Mouse (Mus musculus) layer of hippocampus, postnatal 10 days (tissue): ENCODE measurements around the gene Otulinl. TPM values are rescaled to one million over a fixed set of nuclear protein-coding genes. Genes with fewer than 3 reads are reported as not detected.
A peak's percentile ranks its signal among the peaks of the same experiment; 100 is the strongest.

Experiments
- DNase-seq, 2 experiments: peaks; one replicate each; pipeline ENCODE4 v3.0.0; 2021; ENCODE audit warnings: low spot score in 2 of 2
- total RNA-seq, 2 experiments: library from RNA; stranded (reverse); gene quantifications; 2 replicates each; pipeline ENCODE4 v1.2.3; 2021

Otulinl gene
- total RNA-seq, 2 experiments from 2014 or later = 20.8 to 24.9 TPM

DNA sequence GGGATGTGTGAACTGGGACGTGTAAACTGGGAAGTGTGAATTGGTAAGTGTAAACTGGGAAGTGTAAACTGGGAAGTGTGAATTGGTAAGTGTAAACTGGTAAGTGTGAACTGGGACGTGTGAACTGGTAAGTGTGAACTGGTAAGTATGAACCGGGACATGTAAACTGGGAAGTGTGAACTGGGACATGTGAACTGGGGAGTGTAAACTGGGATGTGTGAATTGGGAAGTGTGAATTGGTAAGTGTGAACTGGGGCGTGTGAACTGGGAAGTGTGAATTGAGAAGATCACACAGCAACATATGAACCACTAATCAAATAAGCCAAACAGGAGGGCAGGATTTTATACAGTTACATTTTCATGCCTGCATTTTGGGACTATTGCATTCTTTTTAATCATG lies 23.0 kb downstream of the Otulinl start:
- DNase-seq = no peak

DNA sequence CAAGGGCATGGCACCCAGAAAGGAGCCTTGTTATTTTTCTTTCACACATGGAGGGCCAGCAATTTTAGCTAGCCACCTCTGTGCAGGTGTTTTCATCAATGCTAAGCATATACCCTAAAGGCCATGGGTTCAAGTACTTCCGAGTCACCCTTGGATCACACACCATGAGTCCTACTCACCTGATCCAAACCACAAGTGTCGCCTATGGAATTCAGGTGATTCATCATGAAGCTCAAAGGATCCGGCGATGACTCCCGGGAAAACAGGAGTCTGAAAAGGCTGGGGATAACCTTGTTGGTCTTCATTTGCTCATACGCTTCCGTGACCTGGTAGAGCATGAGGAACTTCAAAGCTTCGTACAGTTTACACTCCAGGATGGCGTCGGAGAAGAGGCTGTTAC lies 23.5 kb downstream of the Otulinl start:
- DNase-seq = no peak

DNA sequence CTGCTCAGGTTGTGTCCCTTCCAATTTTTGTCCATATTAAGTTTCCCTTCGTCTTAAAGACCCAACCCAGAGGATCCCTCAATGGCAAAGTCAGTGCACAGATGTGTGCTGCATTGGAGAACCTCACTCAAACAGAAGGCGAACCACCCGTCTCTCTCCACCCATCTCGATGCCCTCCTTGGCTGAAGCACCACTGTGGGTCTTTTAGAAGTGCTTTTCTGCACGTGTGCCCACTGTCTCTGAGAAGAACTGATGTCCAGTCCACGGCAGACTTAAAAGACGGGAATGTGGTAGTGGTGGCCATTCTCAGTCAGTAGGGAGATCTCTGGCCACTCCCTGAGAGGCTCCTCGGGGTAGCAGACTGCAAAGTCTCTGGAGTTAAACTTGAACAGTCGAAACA lies 24.8 kb downstream of the Otulinl start:
- no peak for DNase-seq

DNA sequence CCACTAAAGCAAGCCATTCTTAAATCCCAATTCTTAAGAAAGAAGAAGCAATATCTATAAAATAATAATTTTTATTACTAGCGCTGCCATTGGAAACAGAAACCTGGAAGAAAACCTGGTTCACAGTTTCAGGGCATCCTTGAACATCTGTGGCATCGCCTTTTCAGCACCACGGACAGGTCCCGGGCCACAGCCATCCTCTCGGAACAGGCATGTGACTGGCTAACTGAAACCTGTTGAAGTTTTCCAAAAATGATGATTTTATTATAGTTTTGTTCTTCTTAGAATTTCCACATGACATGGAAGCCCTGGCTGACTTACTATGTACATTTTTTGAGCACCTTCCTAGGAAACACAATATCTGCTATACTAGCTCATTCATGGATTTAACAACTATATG lies 26.4 kb downstream of the Otulinl start:
- DNase-seq = no peak

DNA sequence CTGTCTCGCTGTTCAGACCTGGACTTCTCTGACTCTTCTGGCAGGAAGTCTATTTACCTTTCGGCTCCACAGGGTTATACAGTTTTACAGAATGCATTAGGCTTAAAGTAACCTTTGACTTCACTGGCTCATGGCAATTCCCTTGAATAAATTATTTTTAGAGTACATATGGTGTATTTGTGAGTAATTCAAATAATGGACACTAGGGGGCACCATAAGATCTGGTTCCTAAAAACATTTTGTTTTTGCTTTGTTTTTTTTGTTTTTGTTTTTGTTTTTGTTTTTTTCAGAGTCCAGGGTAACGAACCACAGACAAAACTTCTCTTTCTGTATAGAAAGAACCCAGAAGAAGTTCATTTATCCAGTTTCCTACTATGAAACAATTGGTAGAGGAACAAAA lies 33.7 kb downstream of the Otulinl start:
- no peak for DNase-seq

DNA sequence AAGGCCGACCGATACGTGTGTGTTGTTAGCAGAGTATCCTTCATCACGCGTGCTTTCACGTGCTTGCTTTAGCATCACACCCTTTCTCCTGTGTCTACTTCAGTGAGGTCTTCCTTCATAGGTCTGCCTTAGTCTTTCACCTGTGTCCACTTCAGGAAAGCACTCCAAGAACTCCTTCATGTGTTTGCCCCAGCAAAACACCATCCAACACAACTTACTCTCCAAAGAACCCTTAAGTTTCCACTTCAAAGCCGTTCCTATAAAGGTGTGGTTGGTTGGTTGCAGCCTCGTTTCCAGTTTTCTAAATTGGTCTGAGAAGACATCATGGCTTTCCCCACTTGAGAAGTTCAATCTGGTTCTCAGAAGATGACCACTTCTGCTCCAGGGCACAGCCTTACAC lies 34.7 kb downstream of the Otulinl start:
- no peak for DNase-seq

DNA sequence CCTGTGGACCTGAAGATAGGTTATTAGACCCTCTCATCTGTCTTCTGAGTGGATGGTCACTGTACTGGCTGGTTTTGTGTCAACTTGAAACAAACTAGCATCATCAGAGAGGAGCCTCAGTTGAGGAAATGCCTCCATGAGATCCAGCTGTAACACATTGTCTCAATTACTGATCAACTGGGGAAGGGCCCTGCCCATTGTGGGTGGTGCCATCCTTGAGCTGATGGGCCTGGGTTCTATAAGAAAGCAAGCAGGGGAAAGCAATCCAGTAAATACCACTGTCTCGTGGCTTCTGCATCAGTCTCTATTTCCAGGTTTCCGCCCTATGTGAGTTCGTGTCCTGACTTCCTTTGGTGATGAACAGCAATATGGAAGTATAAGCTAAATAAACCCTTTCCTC lies 36.1 kb downstream of the Otulinl start:
- DNase-seq = no peak

DNA sequence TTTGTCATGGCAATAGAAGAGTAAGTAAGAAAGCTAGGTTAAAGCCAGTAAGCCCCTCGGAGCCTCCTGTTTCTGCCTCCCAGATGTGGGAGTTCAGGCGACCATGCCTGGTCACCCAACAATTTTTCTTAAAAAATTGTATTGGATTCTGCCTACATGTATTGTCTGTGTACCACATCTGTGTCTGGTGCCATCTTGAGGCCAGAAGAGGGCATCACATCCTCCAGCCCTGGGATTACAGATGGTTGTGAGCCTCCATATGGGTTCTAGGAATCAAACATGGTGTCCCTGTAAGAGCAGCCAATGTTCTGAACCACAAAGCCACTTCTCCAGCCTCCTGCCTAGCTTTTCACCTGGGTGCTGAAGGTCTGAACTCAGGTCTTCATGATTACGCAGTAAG lies 38.5 kb downstream of the Otulinl start:
- no peak for DNase-seq

DNA sequence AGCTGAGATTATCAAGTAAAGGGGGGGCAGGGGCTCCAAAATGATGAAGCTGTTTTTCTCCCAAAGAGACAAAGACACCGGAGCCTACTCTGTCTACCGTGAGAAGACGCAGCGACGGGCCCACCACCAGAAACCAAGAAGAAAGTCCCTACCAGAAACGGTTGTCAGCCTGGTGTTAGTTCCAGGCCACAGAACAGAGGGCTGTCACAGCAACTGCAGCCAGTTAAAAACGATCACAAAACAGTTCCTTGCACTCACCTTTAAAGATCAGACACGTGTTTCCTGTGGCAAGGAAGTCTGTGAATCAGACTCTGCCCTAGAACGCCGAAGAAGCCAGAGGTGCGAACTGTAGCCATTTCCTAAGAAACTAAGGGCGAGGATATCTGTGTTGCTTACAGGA lies 40.2 kb downstream of the Otulinl start:
- DNase-seq = no peak

DNA sequence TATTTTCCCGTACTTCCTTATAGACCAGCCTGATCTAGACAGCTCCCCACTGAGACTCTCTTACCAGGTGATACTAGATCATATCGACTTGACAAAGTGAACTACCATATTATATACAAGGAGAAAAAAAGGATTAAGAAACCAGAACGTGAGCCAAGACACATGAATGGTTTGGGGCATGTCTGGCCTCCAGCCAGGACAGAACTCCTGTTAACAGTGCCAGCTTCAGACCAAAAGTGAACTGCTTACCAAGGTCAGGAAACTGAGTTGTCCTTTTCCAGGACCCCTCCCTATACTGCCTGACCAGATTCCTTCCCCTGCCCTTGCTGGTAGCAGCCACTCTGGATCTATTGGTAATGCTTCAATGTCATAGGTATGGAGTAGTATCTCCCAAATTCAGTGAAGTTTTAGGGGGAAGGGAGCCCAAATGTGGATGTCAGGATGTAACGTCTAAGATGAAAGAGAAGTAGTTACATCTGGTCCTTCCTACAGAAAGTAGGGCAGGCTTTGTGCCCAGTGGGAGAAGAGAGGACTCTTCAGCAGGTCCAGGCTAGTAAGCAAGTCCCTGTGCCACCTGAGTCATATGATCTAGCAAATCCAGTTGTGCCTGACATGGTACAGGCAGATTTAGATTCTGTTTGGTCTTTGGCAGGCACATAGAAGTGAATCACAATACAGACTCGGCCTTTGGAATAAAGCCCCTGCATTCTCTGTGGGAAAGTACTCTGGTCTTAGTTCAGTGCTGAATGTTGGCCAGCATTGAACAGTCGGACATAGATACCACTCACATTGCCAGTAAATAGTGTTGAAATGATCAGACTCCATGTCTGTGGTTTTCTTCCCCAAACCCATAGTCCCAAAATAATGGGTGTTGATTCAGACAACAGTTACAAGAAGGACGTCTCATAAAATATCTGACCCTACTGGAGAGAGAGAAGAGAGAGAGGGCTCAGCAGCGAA lies 47.2 kb downstream of the Otulinl start:
- DNase-seq = no peak

DNA sequence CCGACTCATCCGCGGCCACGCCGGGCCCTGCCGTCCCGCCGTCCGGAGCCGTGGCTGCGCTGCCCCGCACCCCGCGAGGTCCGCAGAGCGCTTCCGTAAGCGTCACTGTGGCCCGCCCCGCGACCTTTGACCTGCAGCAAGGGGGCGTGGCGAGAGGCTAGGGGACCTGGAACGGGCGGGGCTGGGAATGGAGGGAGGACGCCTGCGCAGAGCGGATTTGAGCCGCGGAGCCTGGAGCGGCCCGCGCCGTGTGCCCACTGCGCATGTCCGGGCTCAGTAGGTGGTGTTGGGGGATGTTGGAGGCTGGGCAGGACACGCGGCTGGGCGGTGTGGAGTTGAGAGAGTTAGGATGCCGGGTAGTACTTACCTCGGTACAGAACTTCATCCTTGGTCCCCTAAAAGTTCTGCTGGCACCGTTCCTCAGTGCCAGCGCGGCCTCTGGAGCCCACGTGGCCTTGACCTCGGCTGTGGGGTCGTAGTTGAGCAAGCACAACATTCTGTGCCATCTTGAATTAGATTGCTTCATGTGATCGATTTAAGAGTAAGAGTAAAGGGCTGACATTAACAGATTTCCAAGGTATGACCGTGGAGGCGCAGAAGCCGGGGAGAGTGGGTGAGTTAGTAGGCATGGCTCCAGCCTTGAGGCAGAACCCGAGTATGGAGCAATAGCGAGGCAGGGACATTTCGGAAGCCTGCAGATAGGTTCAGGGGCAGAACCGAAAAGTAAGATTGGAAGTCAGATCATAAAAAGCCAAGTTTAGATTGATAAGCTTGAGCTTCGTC lies 50.6 kb downstream of the Otulinl start, which contains the start of gene Otulin:
Gene Otulin, minus strand, starts transcription at position 93 of the 783 bp plus-strand sequence.
- peak; percentile 99 to 100 for DNase-seq

DNA sequence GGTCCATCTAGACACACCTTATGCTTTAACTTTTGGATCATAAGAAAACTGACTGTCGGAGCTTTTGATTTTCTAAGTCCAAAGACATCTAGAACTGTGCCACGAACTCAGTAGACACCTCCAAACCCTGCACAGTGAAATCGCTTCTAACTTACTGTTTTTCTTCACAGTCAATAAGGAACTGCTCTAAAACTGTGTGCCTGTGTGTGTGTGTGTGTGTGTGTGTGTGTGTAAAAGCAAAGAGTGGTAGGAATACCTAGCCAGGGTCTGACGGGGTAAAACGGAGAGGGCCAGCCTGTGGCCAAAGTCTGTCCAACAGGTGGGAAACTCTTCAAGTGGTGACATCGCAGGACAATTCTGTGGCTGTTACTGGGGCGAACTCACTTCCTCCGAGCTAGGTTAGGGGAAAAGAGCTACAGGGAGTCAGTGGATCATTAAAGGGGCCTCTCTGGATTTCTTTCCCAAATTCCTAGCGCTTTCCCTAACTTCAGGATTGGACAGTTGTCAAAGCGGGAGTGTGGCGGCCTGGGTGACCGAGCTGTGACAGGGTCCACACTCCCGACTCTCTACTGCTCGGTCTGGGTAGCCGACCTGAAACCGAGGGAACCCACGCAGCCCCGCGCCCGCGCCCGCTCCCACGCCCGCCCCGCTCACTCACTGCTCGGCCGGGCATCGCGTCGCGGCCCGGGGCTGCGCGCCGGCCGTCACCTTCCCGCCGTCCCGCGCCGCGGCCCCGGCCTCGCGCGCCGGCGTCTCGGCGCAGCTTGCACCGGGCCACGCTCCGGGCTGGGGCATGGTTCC lies 51.4 kb downstream of the Otulinl start:
- peak in 1 of 2 experiments; percentile 26 for DNase-seq

DNA sequence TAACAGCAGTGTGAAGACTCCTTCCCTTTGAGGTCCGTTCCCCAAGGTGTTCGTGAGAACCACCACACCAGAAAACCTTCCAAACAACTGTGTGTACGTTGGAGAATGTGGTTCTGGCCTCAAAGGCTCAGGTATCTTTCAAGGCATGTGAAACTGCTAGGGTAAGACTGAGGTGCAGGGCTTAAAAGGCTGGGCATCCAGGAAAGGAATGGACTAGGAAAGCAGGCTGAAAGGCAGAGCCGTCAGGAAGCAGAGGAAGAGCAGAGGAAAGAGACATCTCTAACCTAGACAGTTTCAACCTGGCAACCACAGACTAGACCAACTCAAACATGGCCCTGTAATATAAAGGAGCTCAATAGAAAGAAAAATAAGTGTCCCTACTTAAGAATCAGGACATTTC lies 52.3 kb downstream of the Otulinl start:
- no peak for DNase-seq

DNA sequence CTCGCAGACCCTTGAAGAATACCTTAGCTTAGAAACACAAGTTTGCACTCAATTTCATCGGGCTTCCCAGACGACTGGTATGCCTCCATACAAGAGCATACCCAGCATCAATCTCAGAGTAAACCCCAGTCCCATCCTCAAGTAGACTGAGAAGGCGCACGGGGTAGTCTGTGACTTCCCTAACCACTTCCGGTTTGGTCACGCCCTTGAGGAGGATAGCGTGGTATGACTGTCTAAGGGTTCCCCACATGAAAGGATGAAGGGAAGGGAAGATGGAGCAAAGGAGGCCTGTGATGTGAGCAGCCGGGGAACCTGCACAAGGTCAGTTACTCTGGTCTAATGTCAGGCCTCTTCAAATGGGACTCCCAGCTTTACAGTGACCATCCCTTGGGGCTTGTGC lies 53.6 kb downstream of the Otulinl start:
- no peak for DNase-seq

DNA sequence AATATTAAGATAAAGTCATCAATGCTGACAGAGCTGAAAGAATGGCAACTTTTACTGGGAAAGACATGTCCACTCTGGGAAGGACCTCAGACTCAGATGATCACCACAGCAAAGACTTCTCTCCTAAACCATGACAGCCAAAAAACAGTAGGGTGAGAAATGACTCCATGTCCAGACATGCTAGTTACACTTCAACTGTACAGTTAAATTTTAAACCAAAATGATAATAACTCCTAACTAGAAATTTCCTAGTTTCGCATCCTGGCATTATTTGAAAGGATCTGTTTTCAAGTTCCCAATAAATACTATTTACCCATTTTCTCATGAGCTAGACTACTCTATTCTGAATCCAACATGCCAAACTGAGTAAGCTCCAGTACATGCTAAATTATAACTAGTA lies 55.1 kb downstream of the Otulinl start:
- DNase-seq = no peak

DNA sequence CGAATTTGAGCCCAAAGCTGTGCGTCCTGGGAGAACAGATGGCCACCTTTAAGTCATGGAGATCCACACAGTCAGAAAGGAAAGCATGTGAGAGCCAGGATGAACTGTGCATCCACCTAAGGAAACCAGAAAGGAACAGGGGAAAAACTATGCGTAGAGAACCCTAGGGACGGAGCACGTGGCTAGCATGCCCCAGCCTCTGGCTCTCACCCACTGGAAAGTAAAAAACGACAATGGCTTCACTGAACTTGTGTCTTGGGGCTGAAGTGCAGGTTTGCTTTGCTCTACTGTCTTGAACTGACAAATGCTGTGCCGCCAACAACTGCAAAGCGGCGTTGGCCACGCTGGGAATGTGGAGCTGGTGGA lies 55.5 kb downstream of the Otulinl start:
- no peak for DNase-seq

DNA sequence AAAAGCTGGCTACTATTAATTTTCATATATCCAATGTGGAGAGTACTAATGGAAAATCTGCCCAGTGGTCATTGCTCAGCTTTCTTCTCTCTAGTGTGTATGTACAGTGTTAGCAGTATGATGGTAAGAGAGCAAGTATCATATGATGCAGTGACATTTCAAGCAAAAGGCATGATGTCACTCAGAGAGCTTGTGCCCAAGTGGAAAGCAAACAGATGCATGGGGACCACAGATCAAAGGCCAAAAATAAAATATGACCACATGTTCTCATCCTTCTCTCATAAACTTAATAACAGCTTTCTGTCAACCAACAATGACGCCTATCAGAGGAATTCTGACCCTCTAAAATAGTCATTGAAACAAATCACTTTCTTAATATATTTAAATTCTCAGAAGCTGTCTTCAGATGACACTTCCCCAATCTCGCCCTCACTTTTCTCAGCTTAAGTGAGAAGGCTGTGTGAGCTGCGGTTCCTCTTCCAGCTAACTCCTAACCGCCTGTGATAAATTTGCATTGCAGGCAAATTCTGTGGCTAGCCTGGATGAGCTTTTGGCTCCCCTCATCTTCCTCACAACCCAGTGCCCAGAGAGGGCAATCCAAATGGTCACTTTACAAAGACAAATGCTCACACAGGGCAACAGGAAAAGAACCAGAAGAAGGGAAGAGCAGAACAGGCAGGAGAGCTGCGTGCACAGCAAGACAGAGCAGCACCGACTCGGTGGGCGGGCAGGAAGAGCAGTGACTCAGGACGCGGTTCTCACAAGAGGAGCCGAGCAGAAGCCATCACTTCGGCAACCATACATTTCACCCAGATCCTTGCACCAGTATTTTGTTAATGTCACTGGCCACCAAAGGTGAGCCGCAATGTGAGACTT lies 56.1 kb downstream of the Otulinl start:
- no peak for DNase-seq

DNA sequence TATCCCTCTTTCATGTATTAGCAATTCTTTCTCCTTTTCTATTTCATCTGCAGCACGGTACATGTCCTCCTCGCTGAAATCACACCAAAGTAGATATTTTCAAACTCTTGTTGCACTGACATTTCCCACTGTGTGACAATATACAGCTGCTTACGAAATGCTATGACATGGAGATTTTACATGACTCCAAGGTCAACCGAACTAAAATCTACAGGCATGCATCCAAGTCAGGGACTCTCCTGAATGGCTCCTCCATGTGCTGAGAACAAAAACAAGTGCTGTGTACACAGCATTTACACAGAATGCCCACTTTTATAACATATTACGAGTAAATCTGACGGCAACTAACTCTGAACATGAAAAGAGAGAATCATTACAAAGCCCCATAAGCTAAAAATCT lies 58.1 kb downstream of the Otulinl start:
- no peak for DNase-seq

DNA sequence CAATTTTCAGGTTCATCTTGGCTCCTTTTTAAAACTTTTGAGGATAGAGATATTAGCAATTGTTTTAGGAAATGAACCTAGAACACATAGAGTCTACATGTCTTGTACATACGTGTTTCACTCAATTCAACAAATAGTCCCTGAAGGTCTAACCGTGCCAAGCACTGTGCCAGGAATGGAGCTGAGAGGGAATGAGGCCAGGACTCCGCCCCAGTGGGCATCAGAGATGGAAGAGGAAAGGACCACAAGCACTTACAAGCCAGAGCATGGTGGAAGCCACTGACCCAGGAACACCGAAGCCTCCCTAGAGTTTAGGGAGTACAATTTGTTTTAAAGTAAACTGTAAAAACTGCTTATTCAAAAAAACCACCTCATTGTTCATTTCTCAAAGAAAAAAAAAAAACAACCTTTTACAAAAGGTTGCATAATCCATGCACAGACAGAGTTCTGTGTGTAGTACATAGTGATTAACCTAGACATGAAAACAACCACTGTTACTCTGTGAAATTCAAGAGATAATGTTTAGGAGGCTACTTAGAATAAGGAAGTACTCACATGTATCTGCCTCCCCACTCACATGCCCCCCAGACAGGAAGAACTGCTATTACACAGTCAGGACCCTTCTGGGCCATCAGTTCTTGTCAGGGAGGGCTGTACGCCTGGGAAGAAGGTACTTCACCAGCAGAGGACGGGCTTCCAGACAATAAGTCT lies 60.7 kb downstream of the Otulinl start:
- DNase-seq = no peak

DNA sequence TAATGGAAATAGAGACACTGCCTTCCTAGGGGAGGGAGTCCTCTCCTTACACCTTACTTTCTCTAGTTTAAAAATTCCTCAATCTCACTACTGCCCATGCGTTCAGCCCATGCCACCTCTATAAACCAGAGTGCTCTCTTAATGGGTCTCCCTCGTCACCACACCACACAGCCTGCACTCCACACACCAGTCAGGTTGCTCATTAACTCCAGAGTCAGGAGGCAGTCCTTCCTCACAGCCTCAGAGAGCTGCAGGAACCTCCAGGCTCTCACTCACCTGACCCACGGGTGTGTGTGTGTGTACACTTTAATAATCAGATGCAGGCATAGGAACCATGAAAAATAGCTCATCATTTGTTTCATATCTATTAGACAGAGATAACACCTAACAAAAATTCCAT lies 61.7 kb downstream of the Otulinl start:
- no peak for DNase-seq
